Mouse (Mus musculus) common myeloid progenitor, adult 5-6 weeks (primary cell): ENCODE data around the gene Dgkd. TPM values are rescaled to one million over a fixed set of nuclear protein-coding genes. Genes with fewer than 3 reads are reported as not detected.

Experiments
- ATAC-seq: replicated peaks from 2 replicates; pipeline ENCODE4 v1.8.0; 2016; ENCODE audit warnings: low read depth, mild to moderate bottlenecking, moderate TSS enrichment, inconsistent platforms; ENCODE audit not compliant: poor library complexity, severe bottlenecking
- total RNA-seq: library from RNA; stranded (forward); fragments of 200-1000, 187-1606 nt; gene quantifications from 2 replicates; pipeline ENCODE4 v1.2.3, GENCODE M21; 2017

Gene Dgkd
- total RNA-seq, 1 experiment from 2014 or later: 39.9 TPM

- no peak for ATAC-seq
Measured at GRCm38 (mm10) chr1:87879034-87879433, 25.9 kb downstream of the Dgkd start.

GRCm38 (mm10) chr1:87879494-87880325 is 26.6 kb downstream of the Dgkd start:
- ATAC-seq: no peak

- ATAC-seq: no peak
Measured at GRCm38 (mm10) chr1:87880326-87880627, 27.2 kb downstream of the Dgkd start.

- no peak for ATAC-seq
Measured at GRCm38 (mm10) chr1:87880856-87881255, 27.8 kb downstream of the Dgkd start.

GRCm38 (mm10) chr1:87881726-87882125 is 28.6 kb downstream of the Dgkd start:
- no peak for ATAC-seq

- ATAC-seq: no peak
Measured at GRCm38 (mm10) chr1:87882554-87882953, 29.5 kb downstream of the Dgkd start.

GRCm38 (mm10) chr1:87890960-87891359 is 37.9 kb downstream of the Dgkd start:
- ATAC-seq: peak; percentile 71

- ATAC-seq: no peak
Measured at GRCm38 (mm10) chr1:87891634-87892033, 38.5 kb downstream of the Dgkd start.

- ATAC-seq: no peak
Measured at GRCm38 (mm10) chr1:87892499-87892898, 39.4 kb downstream of the Dgkd start.

- ATAC-seq: no peak
Measured at GRCm38 (mm10) chr1:87893414-87893813, 40.3 kb downstream of the Dgkd start.

- ATAC-seq: no peak
Measured at GRCm38 (mm10) chr1:87896921-87897320, 43.8 kb downstream of the Dgkd start.

GRCm38 (mm10) chr1:87899701-87900100 is 46.6 kb downstream of the Dgkd start:
- ATAC-seq: no peak; the same call in 1 of the 2 replicates

- peak; percentile 85 for ATAC-seq
Measured at GRCm38 (mm10) chr1:87900979-87901378, 47.9 kb downstream of the Dgkd start.

GRCm38 (mm10) chr1:87902186-87902585 is 49.1 kb downstream of the Dgkd start:
- no peak for ATAC-seq

- 0 out of 2 replicates have a peak, but pooled peaks have one; percentile 25 for ATAC-seq
Measured at GRCm38 (mm10) chr1:87906361-87906956, 53.4 kb downstream of the Dgkd start.

- no peak for ATAC-seq
Measured at GRCm38 (mm10) chr1:87908006-87908405, 54.9 kb downstream of the Dgkd start.

- ATAC-seq: no peak
Measured at GRCm38 (mm10) chr1:87908736-87909135, 55.6 kb downstream of the Dgkd start.

- ATAC-seq: no peak
Measured at GRCm38 (mm10) chr1:87909565-87909964, 56.5 kb downstream of the Dgkd start.

GRCm38 (mm10) chr1:87910428-87910827 is 57.3 kb downstream of the Dgkd start:
- no peak for ATAC-seq

GRCm38 (mm10) chr1:87913356-87913755 is 60.3 kb downstream of the Dgkd start:
- ATAC-seq: no peak

- ATAC-seq: no peak
Measured at GRCm38 (mm10) chr1:87917361-87917760, 64.3 kb downstream of the Dgkd start.

- no peak for ATAC-seq
Measured at GRCm38 (mm10) chr1:87918061-87918460, 65.0 kb downstream of the Dgkd start.
